Mouse (Mus musculus) embryonic facial prominence, embryonic 12.5 days (tissue): ENCODE data around the gene Snx27. TPM values are rescaled to one million over a fixed set of nuclear protein-coding genes. Genes with fewer than 3 reads are reported as not detected.
A peak's percentile ranks its signal among the peaks of the same experiment; 100 is the strongest.

Experiments
- ATAC-seq: fragments of 200-750 bp; cut with Nextera tagmentation; 2 replicates; pipeline ENCODE4 v1.8.0; 2017; ENCODE audit not compliant: insufficient number of reproducible peaks, insufficient read depth, low FRiP score, low TSS enrichment
- H3K27ac ChIP-seq: fragments of 300-500 bp; sonication (generic); 2 replicates; pipeline ENCODE4 v1.5.1; 2016; ENCODE audit warnings: mild to moderate bottlenecking
- H3K27me3 ChIP-seq: fragments of 300-500 bp; sonication (generic); 2 replicates; pipeline ENCODE4 v1.6.1; 2016; ENCODE audit warnings: mild to moderate bottlenecking, moderate library complexity
- H3K36me3 ChIP-seq: fragments of 300-500 bp; sonication (generic); 2 replicates; pipeline ENCODE4 v1.6.1; 2016; ENCODE audit warnings: mild to moderate bottlenecking
- H3K4me1 ChIP-seq: fragments of 300-500 bp; sonication (generic); 2 replicates; pipeline ENCODE4 v1.6.1; 2016
- H3K4me2 ChIP-seq: fragments of 300-500 bp; sonication (generic); replicated peaks from 2 replicates; pipeline ENCODE4 v1.6.1; 2016; ENCODE audit warnings: mild to moderate bottlenecking, moderate library complexity
- H3K4me3 ChIP-seq: fragments of 300-500 bp; sonication (generic); 2 replicates; pipeline ENCODE4 v1.5.1; 2016; ENCODE audit warnings: mild to moderate bottlenecking
- H3K9ac ChIP-seq: fragments of 300-500 bp; sonication (generic); 2 replicates; pipeline ENCODE4 v1.6.1; 2016; ENCODE audit warnings: mild to moderate bottlenecking, moderate library complexity
- H3K9me3 ChIP-seq: fragments of 300-500 bp; sonication (generic); 2 replicates; pipeline ENCODE4 v1.6.1; 2016; ENCODE audit warnings: mild to moderate bottlenecking, moderate library complexity
- WGBS: fragments of 180-500 bp; shearing (Covaris S2); methylation state at CpG from one replicate; pipeline ENCODE4 v1.1.7; 2016; 5-methylcytosine and 5-hydroxymethylcytosine counted together
- polyA plus RNA-seq: library from polyadenylated mRNA; unstranded; fragments of >200 nt; fragmentation: Nextera tagmentation; extraction: Ambion mirVana; gene quantifications from 2 replicates; pipeline ENCODE4 v1.2.1, GENCODE M21; 2016

Gene Snx27
- polyA plus RNA-seq, 1 experiment from 2014 or later: 59.7 TPM

DNA sequence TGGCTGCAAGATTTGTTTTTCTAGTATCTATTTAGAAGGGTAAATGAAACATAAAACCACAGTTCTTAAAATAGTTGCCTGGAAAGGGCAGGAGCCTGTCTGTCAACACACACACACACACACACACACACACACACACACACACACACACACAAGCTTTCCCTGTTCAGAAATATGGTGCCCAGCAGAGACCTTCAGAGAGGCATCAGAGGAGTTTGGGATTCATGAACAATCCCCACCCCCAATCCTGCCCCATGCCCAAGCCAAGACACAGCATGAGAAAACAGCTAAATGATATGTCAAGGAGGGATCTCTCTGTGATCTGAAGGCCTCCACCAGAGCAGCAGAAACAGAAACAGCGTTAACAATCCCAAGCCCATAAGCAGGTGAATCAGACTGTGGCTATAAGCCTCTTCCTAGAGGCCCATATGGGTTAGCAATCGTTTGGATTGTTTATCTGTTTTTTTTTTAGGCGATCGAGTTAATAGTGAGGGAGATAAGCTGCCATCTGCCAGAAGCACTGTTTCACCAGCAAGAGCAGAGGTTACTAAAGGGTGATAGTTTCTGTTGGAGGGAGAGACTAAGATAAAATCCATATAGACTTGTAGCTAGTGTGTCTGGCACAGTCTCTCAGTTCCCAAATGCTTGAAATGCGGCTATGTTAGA, 108.8 kb downstream of the Snx27 start:
- Histone ChIP-seq H3K4me2 (no peak overlapping the region), H3K9ac (no peak overlapping the region), H3K36me3 (no peaks in the 10 kb centered on the region), H3K9me3 (no peaks in the 10 kb centered on the region), H3K4me1 (peaks cover 18% of the 10 kb centered on the region; the same call in 1 of the 2 replicates), H3K27ac (no peak overlapping the region), H3K4me3 (no peak overlapping the region), H3K27me3 (peaks cover 6% of the 10 kb centered on the region)
- 78% methylated on average over 5 of the region's 5 CpGs for WGBS
- no peak for ATAC-seq

DNA sequence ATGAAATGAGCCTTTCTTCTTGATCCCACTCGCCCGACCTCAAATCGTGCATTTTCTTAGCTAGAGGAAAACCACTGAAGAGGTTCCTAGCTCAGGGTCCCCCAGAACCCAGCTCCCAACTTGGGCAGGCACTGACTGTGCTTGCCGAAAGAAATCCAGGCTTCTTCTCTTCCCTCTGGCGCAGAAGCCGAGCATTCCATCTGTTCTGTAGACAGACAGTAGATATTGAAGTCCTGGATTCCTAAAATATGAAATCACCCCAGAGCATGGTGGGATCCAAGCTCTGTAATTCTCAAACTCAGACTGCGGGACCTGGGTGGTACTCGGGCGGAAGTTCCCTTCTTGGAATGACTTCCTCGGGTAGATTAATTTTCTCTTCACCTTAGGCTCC, 109.4 kb downstream of the Snx27 start:
- no peak for ATAC-seq
- no peak overlapping the region for H3K4me3 ChIP-seq

DNA sequence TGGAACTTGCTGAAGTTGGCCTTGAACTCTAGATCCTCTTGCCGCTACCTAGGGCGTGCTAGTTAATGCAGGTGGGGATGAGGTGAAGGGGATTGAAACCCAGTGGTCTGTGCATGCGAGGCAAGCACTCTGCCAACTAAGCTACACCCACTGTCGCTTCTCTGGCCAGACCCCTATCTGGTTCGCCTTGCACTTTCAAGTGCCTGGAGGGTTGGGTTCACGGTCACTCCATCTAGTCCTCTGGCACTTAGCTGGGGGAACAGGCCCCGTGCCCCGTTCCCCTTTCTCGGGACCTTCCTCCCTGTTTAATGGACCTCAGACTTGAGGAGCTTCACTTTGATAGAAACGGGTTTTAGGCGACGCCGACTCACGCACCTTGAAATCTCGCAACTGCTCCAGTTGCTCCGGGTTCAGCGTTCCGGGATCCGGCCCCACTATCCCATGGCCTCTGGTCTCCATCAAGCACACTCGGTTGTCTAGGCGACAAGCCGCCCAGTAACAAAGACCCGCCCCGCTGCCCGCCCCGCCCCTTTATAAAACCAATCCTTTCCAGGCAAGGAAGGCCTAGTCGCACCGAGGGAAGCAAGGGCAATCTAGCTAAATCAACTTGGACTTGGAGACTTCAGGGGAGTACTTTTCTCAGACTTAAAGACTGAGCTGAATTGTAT, 109.9 kb downstream of the Snx27 start:
- no peaks in the 10 kb centered on the region for H3K36me3 ChIP-seq
- H3K9me3 ChIP-seq: no peaks in the 10 kb centered on the region
- no peaks in the 10 kb centered on the region for H3K27me3 ChIP-seq
- peak; percentile 78; the same call in 1 of the 2 replicates for ATAC-seq
- H3K4me2 ChIP-seq: peak overlapping the region; percentile 45
- H3K9ac ChIP-seq: no peak overlapping the region
- no peak overlapping the region for H3K27ac ChIP-seq
- 9% methylated on average over 28 of the region's 28 CpGs for WGBS
- 0 out of 2 replicates have a peak overlapping the region, but pooled peaks have one; percentile 18 for H3K4me3 ChIP-seq
- peaks cover 10% of the 10 kb centered on the region; the same call in 1 of the 2 replicates for H3K4me1 ChIP-seq

More for the DNA sequence above, 109.4 kb downstream of the Snx27 start:
- Histone ChIP-seq H3K27me3 (peaks cover under 1% of the 10 kb centered on the region; the same call in 1 of the 2 replicates), H3K27ac (no peak overlapping the region), H3K9ac (no peak overlapping the region), H3K9me3 (no peaks in the 10 kb centered on the region), H3K36me3 (no peaks in the 10 kb centered on the region), H3K4me1 (peaks cover 15% of the 10 kb centered on the region; the same call in 1 of the 2 replicates), H3K4me2 (no peak overlapping the region)
- WGBS: 46% methylated on average over 10 of the region's 10 CpGs

DNA sequence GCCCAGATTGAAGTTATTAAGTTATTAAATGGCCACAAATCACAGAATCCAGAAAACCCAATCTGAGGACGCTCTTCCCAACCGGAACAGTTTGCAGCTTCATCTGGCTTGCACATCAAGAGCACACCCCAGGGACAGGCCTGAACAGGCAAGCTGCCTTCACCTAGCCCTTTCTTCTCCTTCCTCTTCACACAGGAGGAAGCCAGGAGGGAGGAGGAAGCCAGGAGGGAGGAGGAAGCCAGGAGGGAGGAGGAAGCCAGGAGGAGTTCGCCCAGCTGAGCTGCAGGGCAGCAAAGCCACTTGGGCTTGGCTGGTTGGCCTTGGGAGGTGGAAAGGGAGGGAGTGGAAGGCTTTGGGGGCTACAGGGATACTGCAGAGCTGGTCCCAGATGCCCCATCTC, 113.6 kb downstream of the Snx27 start:
- no peaks in the 10 kb centered on the region for H3K27me3 ChIP-seq
- 0 out of 2 replicates have a peak, but pooled peaks have one; percentile 14 for ATAC-seq
- no peaks in the 10 kb centered on the region for H3K9me3 ChIP-seq
- no peaks in the 10 kb centered on the region for H3K36me3 ChIP-seq
- H3K4me2 ChIP-seq: no peak overlapping the region
- 31% methylated on average over 3 of the region's 3 CpGs for WGBS
- H3K4me3 ChIP-seq: no peak overlapping the region
- peaks cover 18% of the 10 kb centered on the region; the same call in 1 of the 2 replicates for H3K4me1 ChIP-seq
- H3K27ac ChIP-seq: no peak overlapping the region
- no peak overlapping the region for H3K9ac ChIP-seq

DNA sequence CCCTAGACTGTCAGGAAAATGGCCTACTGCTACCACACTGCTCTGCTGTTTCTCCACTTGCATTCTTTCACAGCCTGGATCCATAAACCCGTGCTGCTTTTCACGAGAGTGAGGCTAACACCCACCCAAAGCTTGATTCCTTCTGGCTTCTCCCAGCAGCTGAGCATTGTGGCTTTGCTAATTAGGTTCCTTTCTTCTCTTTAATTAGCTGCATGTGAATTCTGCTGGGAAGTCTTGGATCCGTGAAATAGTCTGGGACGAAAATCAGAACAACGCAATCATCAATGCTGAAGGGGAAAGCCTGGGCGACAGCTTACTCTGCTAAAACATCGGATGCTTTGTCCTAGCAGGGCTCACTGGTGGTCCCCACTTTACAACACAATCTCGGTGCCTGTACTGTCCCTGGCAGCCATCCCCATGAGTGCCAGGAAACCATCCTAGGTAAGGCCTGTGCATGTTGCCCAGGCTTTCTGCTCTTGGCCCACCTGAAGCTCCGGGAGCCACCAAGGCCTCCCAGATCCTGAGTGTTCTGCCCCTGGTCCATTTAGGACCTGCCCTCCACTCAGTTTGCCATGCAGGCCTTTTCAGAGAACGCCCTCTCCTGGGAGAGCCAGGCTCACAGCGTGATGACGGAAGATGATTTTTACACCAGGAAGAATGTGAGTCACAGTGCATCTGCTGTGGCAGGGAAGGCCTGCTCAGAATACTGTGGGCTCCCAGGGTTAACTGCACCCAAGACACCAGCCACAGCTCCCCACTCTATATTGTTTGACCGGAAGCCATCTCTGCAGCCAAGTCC, 116.7 kb downstream of the Snx27 start:
- whole genome bisulfite sequencing: 57% methylated on average over 13 of the region's 13 CpGs
- no peak for ATAC-seq
- Histone ChIP-seq H3K36me3 (no peaks in the 10 kb centered on the region), H3K4me3 (no peak overlapping the region), H3K4me2 (no peak overlapping the region), H3K9ac (no peak overlapping the region), H3K27me3 (no peaks in the 10 kb centered on the region), H3K4me1 (peaks cover 8% of the 10 kb centered on the region; the same call in 1 of the 2 replicates), H3K9me3 (no peaks in the 10 kb centered on the region), H3K27ac (no peak overlapping the region)

DNA sequence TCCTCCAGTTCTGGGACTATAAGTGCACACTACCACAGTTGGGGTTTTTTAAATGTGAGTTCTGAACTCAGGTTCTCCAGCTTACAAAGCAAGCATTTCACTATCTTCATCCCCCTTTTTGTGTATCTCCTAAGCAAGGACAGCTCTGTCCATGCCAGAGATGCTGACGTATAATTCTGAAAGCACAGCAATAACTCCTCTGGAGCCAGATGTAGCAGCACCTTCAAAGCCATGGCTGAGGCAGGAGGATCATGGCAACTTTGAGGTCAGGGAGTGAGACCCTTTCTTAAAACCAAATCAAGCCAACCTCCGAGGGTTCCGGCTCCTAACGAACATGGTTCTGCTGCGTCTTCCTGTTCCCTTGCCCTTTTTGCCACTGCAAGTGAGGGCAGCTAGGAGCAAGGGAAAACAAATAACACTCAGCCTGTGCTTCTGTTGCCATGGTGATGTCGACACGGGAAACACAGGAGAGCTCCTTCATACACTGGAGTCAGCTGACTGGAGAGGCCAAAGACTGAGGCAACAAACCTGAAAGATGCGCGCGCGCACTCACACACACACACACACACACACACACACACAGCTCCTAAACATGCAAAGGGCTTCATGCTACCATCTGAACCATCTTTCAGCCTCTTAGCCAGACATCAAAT, 118.5 kb downstream of the Snx27 start:
- H3K9me3 ChIP-seq: no peaks in the 10 kb centered on the region
- H3K4me1 ChIP-seq: peaks cover 8% of the 10 kb centered on the region; the same call in 1 of the 2 replicates
- ATAC-seq: no peak
- WGBS: 54% methylated on average over 11 of the region's 11 CpGs
- H3K9ac ChIP-seq: no peak overlapping the region
- no peak overlapping the region for H3K27ac ChIP-seq
- no peaks in the 10 kb centered on the region for H3K36me3 ChIP-seq
- no peaks in the 10 kb centered on the region for H3K27me3 ChIP-seq
- H3K4me3 ChIP-seq: no peak overlapping the region
- no peak overlapping the region for H3K4me2 ChIP-seq

DNA sequence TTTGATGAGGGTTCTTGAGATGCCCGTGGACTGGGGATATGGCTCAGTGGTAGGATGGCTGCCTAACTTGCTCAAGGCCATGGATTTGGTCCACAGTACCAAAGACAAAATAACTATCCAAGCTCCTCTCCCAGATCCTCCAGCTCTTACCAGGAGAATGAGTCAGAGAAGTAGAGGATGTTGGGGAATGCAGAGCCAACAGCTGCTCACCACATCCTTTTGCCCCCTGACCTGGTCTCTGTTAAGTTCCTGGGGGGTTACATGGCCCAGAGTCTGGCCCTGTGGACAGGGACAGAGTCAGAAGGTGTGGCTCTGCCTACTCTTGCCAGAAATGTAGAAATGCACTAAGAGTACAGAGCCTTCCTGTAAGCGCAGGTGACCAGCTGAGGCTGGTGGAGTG, 122.7 kb downstream of the Snx27 start:
- Histone ChIP-seq H3K9ac (no peak overlapping the region), H3K4me1 (peaks cover 8% of the 10 kb centered on the region; the same call in 1 of the 2 replicates), H3K36me3 (no peaks in the 10 kb centered on the region), H3K4me2 (no peak overlapping the region), H3K9me3 (no peaks in the 10 kb centered on the region), H3K27ac (no peak overlapping the region), H3K4me3 (no peak overlapping the region), H3K27me3 (peaks cover 11% of the 10 kb centered on the region; the same call in 1 of the 2 replicates)
- no peak for ATAC-seq
- WGBS: 90% methylated on average over 2 of the region's 2 CpGs

DNA sequence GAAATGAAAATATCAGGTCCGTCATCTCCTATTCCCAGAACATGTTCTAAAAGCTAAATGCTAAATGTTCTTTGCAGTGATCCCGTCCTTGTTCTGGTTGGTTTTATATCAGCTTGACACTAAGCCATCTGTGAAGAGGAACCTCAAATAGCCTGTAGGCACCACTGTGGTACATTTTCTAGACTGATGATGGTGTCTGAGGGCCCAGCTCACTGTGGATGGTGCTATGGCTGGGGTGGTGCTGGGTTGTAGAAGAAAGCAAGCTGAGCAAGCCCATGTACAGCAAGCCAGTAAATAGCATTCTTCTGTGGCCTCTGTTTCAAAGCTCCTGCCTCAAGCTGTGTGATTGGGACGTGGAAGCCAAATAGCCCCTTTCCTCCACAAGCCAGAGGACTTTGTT, 125.5 kb downstream of the Snx27 start:
- Histone ChIP-seq H3K36me3 (no peaks in the 10 kb centered on the region), H3K4me2 (peak overlapping the region; percentile 49; the same call in 1 of the 2 replicates), H3K9me3 (no peaks in the 10 kb centered on the region), H3K9ac (no peak overlapping the region), H3K4me1 (no peaks in the 10 kb centered on the region), H3K4me3 (peak overlapping the region; percentile 33; the same call in 1 of the 2 replicates), H3K27ac (no peak overlapping the region), H3K27me3 (peaks cover 11% of the 10 kb centered on the region; the same call in 1 of the 2 replicates)
- no peak for ATAC-seq
- WGBS: 61% methylated on average over 3 of the region's 3 CpGs

DNA sequence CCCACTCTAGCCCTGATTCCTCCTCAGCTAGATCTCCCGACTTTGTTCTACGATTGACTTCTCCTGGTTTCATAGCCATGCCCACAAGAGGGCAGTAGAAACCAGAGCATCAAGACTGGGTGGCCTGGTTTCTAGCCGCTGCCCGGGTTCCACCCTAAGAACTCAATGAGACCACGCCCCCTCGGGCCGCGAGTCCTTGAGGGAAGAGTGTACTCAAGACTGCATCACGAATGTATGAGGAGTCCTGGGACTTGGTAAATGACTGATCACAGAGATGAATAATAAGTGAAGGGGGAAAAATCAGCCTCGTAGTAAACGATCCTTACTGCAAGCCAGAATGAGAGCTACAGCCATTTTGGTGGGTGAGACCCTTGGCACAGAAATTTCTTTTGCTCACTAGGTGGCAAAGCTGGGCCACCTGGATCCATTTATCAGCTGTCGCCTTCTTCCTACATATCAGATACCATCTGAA, 126.0 kb downstream of the Snx27 start:
- Histone ChIP-seq H3K4me3 (peak overlapping the region; percentile 33), H3K27ac (no peak overlapping the region), H3K36me3 (no peaks in the 10 kb centered on the region), H3K9me3 (no peaks in the 10 kb centered on the region), H3K4me1 (no peaks in the 10 kb centered on the region), H3K27me3 (peaks cover 11% of the 10 kb centered on the region; the same call in 1 of the 2 replicates), H3K4me2 (peak overlapping the region; percentile 49), H3K9ac (no peak overlapping the region)
- 1% methylated on average over 12 of the region's 12 CpGs for WGBS
- ATAC-seq: peak; percentile 87

DNA sequence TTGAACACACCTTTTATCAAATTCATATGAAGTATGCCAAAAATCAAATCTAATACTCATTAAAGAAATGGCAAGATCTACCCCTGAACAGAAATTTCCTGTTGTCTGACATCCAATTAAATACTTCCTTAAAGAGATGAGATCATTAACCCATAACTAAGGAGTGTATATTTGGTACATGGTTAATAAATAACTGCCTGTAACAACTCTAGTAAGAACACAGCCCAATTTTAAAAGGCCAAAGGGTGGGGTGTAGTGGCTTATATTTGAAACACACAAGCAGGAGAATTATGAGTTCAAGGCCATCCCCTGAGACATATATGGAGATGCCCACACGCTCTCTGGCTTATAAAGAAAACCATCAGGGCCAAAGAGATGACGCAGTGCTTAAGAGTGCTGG, 133.1 kb downstream of the Snx27 start:
- Histone ChIP-seq H3K4me1 (0 out of 2 replicates have a peak, but pooled peaks cover 2% of the 10 kb centered on the region), H3K9ac (no peak overlapping the region), H3K4me2 (no peak overlapping the region), H3K9me3 (no peaks in the 10 kb centered on the region), H3K4me3 (no peak overlapping the region), H3K27ac (no peak overlapping the region), H3K27me3 (no peaks in the 10 kb centered on the region), H3K36me3 (peaks cover 40% of the 10 kb centered on the region)
- WGBS: 90% methylated on average over 2 of the region's 2 CpGs
- no peak for ATAC-seq
